Mouse (Mus musculus) stomach, postnatal 0 days (tissue): ENCODE measurements at regions not wholly inside any gene's neighbourhood (a gene's known extent, or its start where the extent isn't known, plus 50 kb on each side); places are given as distances from the start of the nearest gene placed in this dataset.

Experiments used
- CTCF ChIP-seq: IDR thresholded peaks from 2 replicates; pipeline ENCODE4 v1.5.1; 2016; ENCODE audit warnings: antibody characterized with exemption, low read depth, mild to moderate bottlenecking, moderate library complexity
- EP300 ChIP-seq: optimal IDR thresholded peaks from 2 replicates; pipeline ENCODE3; 2016; ENCODE audit warnings: antibody characterized with exemption

DNA sequence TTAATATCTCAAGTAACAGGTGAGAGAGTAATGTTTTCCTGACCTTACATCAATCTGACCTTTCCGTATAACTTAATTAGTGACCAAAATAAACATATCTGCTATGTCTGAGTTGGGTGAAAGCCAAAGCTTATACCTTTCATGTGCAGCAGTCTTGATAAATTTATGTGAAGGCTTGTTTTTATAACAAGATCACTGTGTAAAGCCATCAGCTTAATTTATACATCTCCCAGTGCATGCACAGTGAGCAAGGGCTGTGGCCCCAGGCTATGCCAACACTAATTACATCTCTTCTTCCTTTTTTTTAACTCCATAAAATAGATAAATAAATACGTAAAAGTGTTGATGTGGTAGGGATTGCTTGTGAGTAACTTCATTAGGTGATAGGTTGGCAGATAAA, 966.3 kb downstream of the Sorcs3 start:
- TF ChIP-seq EP300 (no peak), CTCF (no peak)
